Mouse (Mus musculus): ENCODE data around the gene Rce1. TPM values are rescaled to one million over a fixed set of nuclear protein-coding genes. Genes with fewer than 3 reads are reported as not detected.

Rce1 gene
- total RNA-seq, 1 experiment: 63.6 TPM

DNA sequence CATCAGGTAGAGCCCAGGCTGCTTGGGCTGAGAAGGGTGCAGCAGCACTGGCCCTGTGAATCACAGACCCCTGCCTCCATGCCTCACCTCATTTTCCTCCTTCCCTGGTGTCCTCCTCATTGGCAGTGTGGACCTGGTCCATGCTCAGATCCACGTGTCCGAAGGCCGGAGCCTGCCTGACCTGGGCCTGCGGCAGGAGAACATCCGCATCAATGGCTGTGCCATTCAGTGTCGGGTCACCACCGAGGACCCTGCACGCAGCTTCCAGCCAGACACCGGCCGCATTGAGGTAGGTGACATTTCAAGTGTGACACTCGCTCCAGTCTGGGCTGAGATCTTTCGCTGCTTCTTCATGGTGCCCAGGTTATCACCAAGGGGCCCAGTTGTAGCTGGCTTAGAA is 18.0 kb downstream of the Rce1 start:
- H3K9ac ChIP-seq (ENCODE audit: insufficient read depth, low read depth, low read length, poor library complexity, severe bottlenecking): no peak overlapping the region
- H3K27ac ChIP-seq (ENCODE audit: insufficient read depth, low read depth, low read length, poor library complexity, severe bottlenecking): no peak overlapping the region
- H3K4me3 ChIP-seq (ENCODE audit: insufficient read depth in 1 of 2, low read depth in 1 of 2, low read length in 2 of 2, poor library complexity in 1 of 2, severe bottlenecking in 1 of 2): no peak overlapping the region
- H3K9me3 ChIP-seq (ENCODE audit: control insufficient read depth, insufficient read depth, low read depth, low read length): no peaks in the 10 kb centered on the region
- peaks cover 6% of the 10 kb centered on the region; the same call in 1 of the 2 replicates for H3K36me3 ChIP-seq (ENCODE audit: control insufficient read depth, insufficient read depth, low read length, poor library complexity, severe bottlenecking)
- TF ChIP-seq ZC3H11A (IDR thresholded peaks at IDR 0.05; ENCODE audit: borderline replicate concordance, low read depth, low read length): no peak
- no peak for TF ChIP-seq CHD2 (IDR thresholded peaks at IDR 0.05; ENCODE audit: low read depth, low read length)
- no peak for TF ChIP-seq HCFC1 (IDR thresholded peaks at IDR 0.05; ENCODE audit: borderline replicate concordance, insufficient read depth, low read length)
- TF ChIP-seq MAFK (IDR thresholded peaks at IDR 0.05; ENCODE audit: insufficient read depth, low read depth, low read length): no peak
- TF ChIP-seq ZNF384 (IDR thresholded peaks at IDR 0.05; ENCODE audit: low read depth, low read length): no peak
- in situ Hi-C loops (cut with MboI; ENCODE audit: low sequenced_read_pairs in 2 of 2, unreplicated experiment in 2 of 2): no loop called here
- no peak for DNase-seq (ENCODE audit: low read depth, low spot score)
- peaks cover 2 to 11% of the 10 kb centered on the region in 2 experiments; a peak in 3 of 4 replicates for H3K4me1 ChIP-seq (ENCODE audit: control insufficient read depth in 2 of 2, insufficient read depth in 2 of 2, low read length in 2 of 2, poor library complexity in 1 of 2)

- H3K9ac ChIP-seq (ENCODE audit: insufficient read depth, low read depth, low read length, poor library complexity, severe bottlenecking): no peak overlapping the region
- no peaks in the 10 kb centered on the region for H3K9me3 ChIP-seq (ENCODE audit: control insufficient read depth, insufficient read depth, low read depth, low read length)
- no peak overlapping the region for H3K27ac ChIP-seq (ENCODE audit: insufficient read depth, low read depth, low read length, poor library complexity, severe bottlenecking)
- no peak for DNase-seq (ENCODE audit: low read depth, low spot score)
- no peak for TF ChIP-seq MAFK (IDR thresholded peaks at IDR 0.05; ENCODE audit: insufficient read depth, low read depth, low read length)
- TF ChIP-seq ZNF384 (IDR thresholded peaks at IDR 0.05; ENCODE audit: low read depth, low read length): no peak
- TF ChIP-seq HCFC1 (IDR thresholded peaks at IDR 0.05; ENCODE audit: borderline replicate concordance, insufficient read depth, low read length): no peak
- TF ChIP-seq CHD2 (IDR thresholded peaks at IDR 0.05; ENCODE audit: low read depth, low read length): no peak
- no peak for TF ChIP-seq ZC3H11A (IDR thresholded peaks at IDR 0.05; ENCODE audit: borderline replicate concordance, low read depth, low read length)
- H3K36me3 ChIP-seq (ENCODE audit: control insufficient read depth, insufficient read depth, low read length, poor library complexity, severe bottlenecking): no peaks in the 10 kb centered on the region
- H3K4me1 ChIP-seq (ENCODE audit: control insufficient read depth in 2 of 2, insufficient read depth in 2 of 2, low read length in 2 of 2, poor library complexity in 1 of 2): peaks cover 5 to 8% of the 10 kb centered on the region in 2 experiments; a peak in 3 of 4 replicates
- no peak overlapping the region for H3K4me3 ChIP-seq (ENCODE audit: insufficient read depth in 1 of 2, low read depth in 1 of 2, low read length in 2 of 2, poor library complexity in 1 of 2, severe bottlenecking in 1 of 2)
- in situ Hi-C loops (cut with MboI; ENCODE audit: low sequenced_read_pairs in 2 of 2, unreplicated experiment in 2 of 2): no loop called here
These were observed 19.8 kb downstream of the Rce1 start for GRCm38 (mm10) chr19:4605654-4606053.

GRCm38 (mm10) chr19:4603801-4604723 is 21.4 kb downstream of the Rce1 start:
- in situ Hi-C loops (cut with MboI; ENCODE audit: low sequenced_read_pairs in 2 of 2, unreplicated experiment in 2 of 2): no loop called here
- Histone ChIP-seq H3K4me3 (ENCODE audit: insufficient read depth in 1 of 2, low read depth in 1 of 2, low read length in 2 of 2, poor library complexity in 1 of 2, severe bottlenecking in 1 of 2) (peak overlapping the region in 1 of 2 experiments; percentile 34; a peak in 1 of 4 replicates), H3K9ac (ENCODE audit: insufficient read depth, low read depth, low read length, poor library complexity, severe bottlenecking) (no peak overlapping the region; the same call in 1 of the 2 replicates), H3K36me3 (ENCODE audit: control insufficient read depth, insufficient read depth, low read length, poor library complexity, severe bottlenecking) (no peaks in the 10 kb centered on the region), H3K27ac (ENCODE audit: insufficient read depth, low read depth, low read length, poor library complexity, severe bottlenecking) (no peak overlapping the region), H3K9me3 (ENCODE audit: control insufficient read depth, insufficient read depth, low read depth, low read length) (no peaks in the 10 kb centered on the region), H3K4me1 (ENCODE audit: control insufficient read depth in 2 of 2, insufficient read depth in 2 of 2, low read length in 2 of 2, poor library complexity in 1 of 2) (peaks cover 5 to 8% of the 10 kb centered on the region in 2 experiments; a peak in 3 of 4 replicates)
- DNase-seq (ENCODE audit: low read depth, low spot score): peak; percentile 68
- no peak for TF ChIP-seq ZC3H11A (IDR thresholded peaks at IDR 0.05; ENCODE audit: borderline replicate concordance, low read depth, low read length)
- no peak for TF ChIP-seq CHD2 (IDR thresholded peaks at IDR 0.05; ENCODE audit: low read depth, low read length)
- no peak for TF ChIP-seq MAFK (IDR thresholded peaks at IDR 0.05; ENCODE audit: insufficient read depth, low read depth, low read length)
- no peak for TF ChIP-seq HCFC1 (IDR thresholded peaks at IDR 0.05; ENCODE audit: borderline replicate concordance, insufficient read depth, low read length)
- TF ChIP-seq ZNF384 (IDR thresholded peaks at IDR 0.05; ENCODE audit: low read depth, low read length): no peak

DNA sequence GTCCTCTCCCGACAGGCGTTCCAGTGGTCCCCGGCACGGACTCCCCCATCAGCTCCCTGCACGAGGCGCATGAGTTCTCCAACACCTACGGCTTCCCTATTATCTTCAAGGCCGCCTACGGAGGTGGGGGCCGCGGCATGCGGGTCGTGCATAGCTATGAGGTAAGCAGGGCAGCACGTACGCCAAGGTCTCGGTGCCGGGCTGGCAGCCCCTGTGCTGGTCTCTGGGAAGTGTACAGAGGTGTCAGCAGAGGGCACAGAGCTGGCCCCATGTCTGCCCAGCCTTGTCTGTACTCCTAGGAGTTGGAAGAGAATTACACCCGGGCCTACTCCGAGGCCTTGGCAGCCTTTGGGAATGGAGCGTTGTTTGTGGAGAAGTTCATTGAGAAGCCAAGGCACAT is 23.0 kb downstream of the Rce1 start:
- no peak for DNase-seq (ENCODE audit: low read depth, low spot score)
- peaks cover 5 to 8% of the 10 kb centered on the region in 2 experiments; a peak in 3 of 4 replicates for H3K4me1 ChIP-seq (ENCODE audit: control insufficient read depth in 2 of 2, insufficient read depth in 2 of 2, low read length in 2 of 2, poor library complexity in 1 of 2)
- no peak overlapping the region for H3K9ac ChIP-seq (ENCODE audit: insufficient read depth, low read depth, low read length, poor library complexity, severe bottlenecking)
- no peaks in the 10 kb centered on the region for H3K9me3 ChIP-seq (ENCODE audit: control insufficient read depth, insufficient read depth, low read depth, low read length)
- in situ Hi-C loops (cut with MboI; ENCODE audit: low sequenced_read_pairs in 2 of 2, unreplicated experiment in 2 of 2): no loop called here
- TF ChIP-seq ZNF384 (IDR thresholded peaks at IDR 0.05; ENCODE audit: low read depth, low read length) (no peak), CHD2 (IDR thresholded peaks at IDR 0.05; ENCODE audit: low read depth, low read length) (no peak), MAFK (IDR thresholded peaks at IDR 0.05; ENCODE audit: insufficient read depth, low read depth, low read length) (no peak), HCFC1 (IDR thresholded peaks at IDR 0.05; ENCODE audit: borderline replicate concordance, insufficient read depth, low read length) (no peak), ZC3H11A (IDR thresholded peaks at IDR 0.05; ENCODE audit: borderline replicate concordance, low read depth, low read length) (no peak)
- no peaks in the 10 kb centered on the region for H3K36me3 ChIP-seq (ENCODE audit: control insufficient read depth, insufficient read depth, low read length, poor library complexity, severe bottlenecking)
- H3K27ac ChIP-seq (ENCODE audit: insufficient read depth, low read depth, low read length, poor library complexity, severe bottlenecking): no peak overlapping the region
- H3K4me3 ChIP-seq (ENCODE audit: insufficient read depth in 1 of 2, low read depth in 1 of 2, low read length in 2 of 2, poor library complexity in 1 of 2, severe bottlenecking in 1 of 2): no peak overlapping the region

Measured in ES-E14 (cell line).